Mouse (Mus musculus) layer of hippocampus, adult 11-12 months (tissue): ENCODE measurements around the gene Usp18.
A peak's percentile ranks its signal among the peaks of the same experiment; 100 is the strongest.

Experiments used
- DNase-seq: peaks from one replicate; pipeline ENCODE4 v3.0.0; 2022; ENCODE audit warnings: low spot score

Gene Usp18

GRCm38 (mm10) chr6:121224993-121225392 is 20.7 kb upstream of the Usp18 start:
- no peak for DNase-seq

DNA sequence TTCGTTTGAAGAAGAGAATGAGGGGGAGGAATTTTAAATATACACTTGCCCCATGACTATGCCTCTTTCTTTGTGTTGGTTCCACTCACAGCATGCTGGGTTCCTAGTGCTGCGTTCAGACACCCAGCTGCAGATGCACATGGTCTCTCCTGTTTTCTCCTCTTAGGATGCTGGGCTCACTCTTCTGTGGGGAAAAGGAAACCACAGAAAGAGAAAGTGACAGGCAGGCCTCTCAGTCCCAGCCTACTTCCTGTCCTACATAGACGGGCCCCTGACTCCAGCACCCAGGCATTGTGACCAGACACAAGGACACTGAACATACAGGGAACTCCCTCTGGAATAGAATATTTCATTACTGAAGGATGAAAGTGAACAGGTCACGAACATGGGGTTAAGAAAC is 19.7 kb upstream of the Usp18 start:
- no peak for DNase-seq

GRCm38 (mm10) chr6:121226744-121227143 is 19.0 kb upstream of the Usp18 start:
- DNase-seq = no peak

- DNase-seq = no peak
Observed at GRCm38 (mm10) chr6:121228421-121228820, 17.3 kb upstream of the Usp18 start.

DNA sequence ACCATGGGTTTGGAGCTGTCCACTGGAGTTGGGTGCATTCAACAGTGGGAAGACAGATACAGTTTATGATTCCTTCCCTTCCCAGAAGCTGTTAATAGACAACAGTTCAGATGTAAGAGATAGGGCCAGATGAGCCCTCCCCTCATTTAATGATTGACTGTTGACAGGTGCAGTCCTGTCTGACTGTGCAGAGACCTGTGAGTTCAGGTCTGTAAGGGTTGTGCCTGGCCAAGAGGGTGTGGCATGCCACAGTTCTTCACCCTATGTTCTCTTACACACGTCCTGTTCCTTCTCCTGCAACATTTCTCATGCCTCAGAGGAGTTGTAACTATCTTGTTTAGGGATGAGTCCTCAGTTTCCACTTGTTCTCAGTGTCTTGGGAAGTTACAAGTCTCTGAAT is 13.1 kb upstream of the Usp18 start:
- DNase-seq = no peak

DNA sequence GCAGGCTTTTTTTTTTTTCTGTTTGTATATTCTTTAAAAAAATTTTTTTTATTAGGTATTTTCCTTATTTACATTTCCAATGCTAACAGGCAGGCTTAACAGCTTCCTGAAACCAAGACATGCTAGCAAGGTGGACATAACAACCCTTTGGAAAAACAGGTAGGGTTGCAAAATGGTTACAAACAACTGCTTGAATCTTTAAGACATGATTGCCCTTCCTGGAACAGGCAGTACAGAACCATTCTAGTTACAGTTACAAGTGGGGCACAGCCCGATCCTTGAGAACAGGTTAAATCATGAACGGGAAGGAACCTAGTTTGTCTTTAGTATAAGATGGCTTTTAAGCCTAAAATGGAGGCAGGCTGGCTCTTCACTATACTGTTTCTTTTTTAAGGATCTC is 9.3 kb upstream of the Usp18 start:
- no peak for DNase-seq

DNA sequence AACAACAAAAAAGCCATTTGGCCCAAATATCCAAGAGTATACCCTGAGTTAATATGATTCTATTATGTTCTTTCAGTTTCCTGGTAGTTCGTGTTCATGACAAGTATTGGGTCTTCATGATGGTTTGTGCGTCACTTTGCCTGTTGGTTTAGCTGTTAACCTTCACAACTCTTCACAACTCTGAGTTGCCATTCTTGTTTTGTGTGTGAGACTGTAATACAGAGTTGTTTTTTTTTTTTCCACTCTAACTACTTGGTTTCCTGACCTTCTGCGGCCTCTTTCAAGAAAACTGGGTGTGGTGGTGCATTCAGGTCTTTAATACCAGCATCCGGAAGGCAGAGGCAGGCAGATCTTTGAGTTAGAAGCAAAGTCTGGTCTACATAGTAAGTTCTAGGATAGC is 7.5 kb upstream of the Usp18 start:
- no peak for DNase-seq

DNA sequence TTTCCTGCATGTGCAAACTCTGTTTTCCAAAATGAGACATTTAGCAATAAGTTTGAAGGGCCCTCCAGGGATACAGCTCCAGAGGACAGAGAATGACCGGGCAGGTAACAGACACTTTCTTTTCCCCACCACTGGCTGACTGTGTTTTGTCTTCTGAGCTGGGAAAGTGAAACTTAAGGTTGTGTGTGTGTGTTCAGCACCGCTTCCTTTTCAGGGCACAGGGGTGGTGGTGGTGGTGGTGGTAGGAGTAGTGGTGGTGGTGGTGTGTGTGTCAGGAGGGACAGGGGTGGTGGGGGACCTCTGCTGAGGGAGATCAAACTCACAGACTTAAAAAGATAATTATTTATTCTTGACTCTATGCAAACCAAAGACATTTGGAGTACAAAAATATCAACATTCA is 3.9 kb upstream of the Usp18 start:
- no peak for DNase-seq

DNA sequence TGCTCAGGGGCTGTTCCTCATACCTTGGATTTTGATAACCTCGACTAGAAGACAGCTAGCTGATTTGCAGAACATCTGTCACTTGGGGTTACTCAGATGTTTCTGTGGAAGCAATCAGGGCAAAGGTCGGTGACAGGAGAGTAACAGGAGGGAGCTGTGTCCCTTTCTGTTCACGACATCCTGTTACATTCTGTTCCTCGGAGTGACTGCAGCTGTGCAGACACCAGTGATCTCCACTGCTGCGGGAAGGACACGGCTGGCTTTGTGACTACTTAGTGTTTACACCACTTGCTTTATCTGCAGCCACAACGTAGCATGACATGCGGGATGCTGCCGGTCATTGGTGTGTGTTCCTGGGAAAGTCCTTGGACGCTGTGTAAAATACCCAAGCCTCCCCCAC is 2.5 kb upstream of the Usp18 start:
- DNase-seq = no peak

DNA sequence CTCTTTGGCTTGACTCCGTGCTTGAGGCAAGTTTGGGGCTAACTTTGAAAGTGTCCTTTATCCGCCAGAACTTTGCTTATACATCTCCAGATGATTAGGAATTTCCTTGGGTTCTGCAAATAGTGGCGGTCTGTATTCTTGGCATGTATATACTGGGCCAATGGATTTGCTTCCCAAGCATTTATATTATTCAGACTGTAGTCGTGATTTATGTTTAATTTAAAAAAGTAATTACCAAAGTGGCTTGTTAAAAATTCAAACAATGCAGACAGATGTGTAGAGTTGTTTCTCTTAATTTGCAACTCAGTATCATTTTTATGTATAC is 293 bp downstream of the Usp18 start:
- DNase-seq = no peak

- DNase-seq = no peak
Observed at GRCm38 (mm10) chr6:121250406-121250805, 4.7 kb downstream of the Usp18 start.

- DNase-seq = no peak
Observed at GRCm38 (mm10) chr6:121251256-121251655, 5.5 kb downstream of the Usp18 start.

DNA sequence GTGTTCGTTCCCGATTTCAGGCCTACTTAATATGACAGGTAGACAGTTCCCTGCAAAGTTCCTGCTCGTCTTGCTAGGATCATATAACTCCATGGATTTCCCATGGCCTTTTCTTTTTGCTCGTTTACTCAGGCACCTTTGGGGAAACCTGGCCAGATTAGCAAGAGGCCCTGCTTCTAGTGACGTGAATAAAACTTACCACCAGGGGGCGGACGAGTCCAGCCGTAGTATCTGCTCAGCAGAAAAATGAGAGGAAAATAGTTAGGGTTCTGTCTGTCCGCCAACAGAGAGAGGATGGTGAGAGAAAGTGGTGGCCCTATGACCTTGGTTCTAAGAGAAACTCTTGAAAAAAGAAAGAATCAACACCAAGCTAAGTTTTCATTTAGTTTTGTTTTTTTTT is 14.8 kb downstream of the Usp18 start:
- peak; percentile 83 for DNase-seq

DNA sequence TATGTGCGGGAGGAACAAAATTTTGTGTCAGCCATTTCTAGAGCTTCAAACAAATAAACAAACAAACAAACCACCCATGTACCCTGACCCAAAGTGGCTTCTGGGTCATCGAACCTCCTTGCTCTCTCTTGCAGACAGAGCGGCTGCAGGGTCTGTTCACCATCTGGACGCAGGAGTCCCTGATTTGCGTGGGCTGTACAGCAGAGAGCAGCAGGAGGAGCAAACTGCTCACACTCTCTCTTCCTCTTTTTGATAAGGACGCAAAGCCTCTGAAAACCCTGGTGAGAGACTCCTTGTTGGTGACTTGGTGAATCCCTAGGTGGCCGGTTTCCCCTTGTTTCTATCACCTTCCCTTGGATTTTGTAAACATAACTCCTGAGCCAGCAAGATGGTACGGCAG is 15.5 kb downstream of the Usp18 start:
- no peak for DNase-seq

DNA sequence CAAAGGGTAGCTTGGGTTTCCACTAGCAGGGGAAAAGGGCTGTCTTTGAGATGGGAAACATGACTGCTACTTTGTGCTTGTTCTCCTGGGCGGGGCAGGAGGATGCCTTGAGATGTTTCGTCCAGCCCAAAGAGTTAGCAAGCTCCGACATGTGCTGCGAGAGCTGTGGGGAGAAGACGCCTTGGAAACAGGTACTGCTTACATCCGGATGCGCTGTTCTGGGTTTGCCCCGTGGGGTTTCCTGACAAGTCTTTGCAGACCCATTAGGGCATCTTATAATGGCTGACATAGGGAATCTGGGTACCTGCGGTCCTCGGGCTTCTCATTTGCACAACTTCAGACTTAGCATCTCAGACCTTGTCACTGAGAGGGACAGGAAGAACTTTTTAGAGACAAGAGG is 16.3 kb downstream of the Usp18 start:
- DNase-seq = no peak

DNA sequence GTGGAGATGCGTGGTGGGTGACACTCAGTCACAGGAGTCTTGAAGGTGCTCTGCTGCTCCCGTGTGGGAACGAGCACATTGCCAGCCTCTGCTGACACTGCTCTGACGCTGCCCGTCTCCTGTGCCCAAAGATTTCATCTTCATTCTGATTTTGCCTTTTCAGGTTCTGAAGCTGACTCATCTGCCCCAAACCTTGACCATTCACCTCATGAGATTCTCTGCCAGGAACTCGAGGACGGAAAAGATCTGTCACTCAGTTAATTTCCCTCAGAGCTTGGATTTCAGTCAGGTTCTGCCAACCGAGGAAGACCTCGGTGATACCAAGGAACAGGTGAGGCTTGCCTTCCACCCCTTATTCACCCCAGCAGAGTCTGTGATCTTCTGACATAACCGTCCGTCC is 16.8 kb downstream of the Usp18 start:
- no peak for DNase-seq

DNA sequence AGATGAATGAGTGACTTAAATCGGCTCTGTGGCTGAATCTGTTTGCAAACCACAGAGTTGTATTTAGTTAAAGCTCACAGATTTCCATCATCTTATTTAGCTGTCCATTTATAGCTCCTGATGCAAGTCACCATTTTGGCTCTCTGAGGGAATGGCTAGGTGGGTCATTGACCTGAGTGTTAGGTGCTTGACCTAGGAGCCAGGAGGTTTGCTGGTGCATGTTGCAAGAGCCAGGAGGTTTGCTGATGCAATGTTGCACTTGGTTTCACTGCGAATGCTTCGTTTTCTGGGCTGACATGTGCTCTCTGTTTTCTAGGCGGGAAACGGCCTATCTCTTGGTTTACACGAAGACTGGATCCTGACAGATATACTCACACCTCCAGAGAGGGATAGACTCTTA is 24.4 kb downstream of the Usp18 start:
- no peak for DNase-seq

DNA sequence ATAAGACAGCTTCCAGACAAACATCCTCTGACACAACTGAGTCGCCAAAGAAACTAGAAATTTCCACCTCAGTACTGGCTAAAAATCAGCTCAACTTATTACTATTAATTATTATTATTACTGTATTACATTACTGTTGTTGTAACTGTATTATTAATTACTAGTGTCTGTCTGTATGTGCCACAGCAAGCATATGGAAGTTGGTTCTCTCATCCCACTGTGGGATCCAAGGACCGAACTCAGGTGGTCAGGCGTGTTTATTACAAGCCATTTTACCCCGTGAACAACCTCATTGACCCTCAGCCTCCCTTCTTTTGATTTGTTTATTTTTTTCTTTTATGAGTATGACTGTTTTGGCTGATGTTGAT is 26.0 kb downstream of the Usp18 start:
- no peak for DNase-seq

DNA sequence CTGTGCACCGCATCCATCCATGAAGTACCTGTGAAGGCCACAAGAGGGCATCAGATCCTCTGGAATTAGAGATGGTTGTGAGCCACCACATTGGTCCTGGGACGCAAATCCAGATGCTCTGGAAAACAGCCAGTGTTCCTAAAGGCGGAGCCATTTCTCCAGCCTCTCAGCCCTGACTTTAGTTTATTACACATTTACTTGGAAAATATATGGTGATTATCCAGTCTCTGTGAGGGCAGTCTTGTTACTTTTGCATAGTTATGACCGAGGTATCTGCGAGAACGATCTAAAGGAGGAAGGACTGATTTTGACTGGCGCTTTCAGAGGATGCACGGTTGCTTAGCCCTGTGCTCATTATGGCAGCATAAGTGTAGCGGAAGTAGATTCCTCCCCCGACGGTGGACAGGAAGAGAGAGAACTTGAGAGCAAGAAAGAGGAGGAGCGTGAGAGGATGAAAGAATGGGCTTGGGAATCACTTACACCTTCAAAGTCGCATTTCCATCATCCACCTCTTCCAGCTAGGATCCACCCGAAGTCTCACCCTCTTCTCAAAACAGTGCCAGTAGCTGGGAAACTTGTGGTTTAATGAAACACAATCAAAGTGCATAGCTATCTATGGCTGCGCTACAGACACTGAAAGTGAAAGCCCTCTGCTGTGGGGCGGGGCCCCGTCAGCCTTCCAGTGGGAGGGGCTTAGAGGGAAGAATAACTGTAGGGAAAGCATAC is 26.5 kb downstream of the Usp18 start:
- peak; percentile 89 for DNase-seq

DNA sequence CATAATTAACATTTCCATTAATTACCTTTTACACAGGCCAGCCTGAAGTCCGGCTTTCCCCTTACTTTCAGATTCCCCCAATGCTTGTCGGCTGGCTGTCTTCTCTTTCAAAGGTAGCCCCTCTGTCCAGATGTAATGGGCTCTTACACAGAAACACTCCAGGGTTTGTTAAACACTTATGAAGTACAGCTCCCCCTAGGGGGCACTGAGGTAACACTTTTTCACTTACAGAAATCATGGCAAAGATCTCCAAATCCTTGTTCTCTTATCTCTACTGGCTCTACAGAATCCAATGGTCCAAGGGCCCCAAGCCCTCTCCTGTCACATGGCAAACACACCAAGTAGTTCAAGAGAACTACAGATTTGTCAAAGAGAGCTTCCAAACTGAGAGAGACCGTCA is 28.6 kb downstream of the Usp18 start:
- peak; percentile 52 for DNase-seq

DNA sequence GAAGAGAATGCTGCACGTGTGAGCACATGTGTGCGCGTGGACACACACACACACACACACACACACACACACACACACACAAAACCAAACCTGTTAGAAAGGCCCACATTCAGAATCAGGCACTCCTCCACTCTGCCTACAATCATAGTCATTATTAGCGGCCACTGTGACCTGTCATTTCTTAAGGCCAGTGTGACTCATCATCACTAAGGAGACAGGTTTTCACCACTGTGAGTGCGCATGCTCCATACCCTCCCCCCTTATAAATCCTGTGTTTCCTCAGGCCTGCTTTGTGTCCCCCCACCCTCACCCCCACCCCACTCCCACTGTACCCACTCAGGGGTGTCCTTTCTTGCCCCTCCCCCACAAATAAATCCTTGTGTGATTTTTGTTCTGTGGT is 38.4 kb downstream of the Usp18 start:
- no peak for DNase-seq

DNA sequence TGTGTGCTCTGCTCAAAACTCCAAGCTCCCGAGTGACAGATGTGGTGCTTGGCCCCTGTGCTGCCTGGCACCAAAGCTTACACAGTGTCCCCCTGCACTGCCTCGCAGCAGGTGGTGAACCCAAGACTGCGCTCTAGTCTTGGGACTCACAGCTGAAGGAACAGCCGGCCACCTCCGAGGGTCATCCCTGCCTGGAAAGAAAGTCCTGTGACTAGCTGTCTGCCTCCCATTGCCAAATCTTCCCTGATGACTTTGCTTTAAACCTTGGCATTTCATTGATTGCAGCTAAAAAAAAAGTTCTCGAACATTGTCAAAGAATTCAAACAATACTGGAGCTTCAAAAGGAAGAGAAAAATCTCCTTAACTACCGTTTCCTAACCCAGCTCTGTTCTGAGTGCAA is 53.6 kb downstream of the Usp18 start:
- no peak for DNase-seq

GRCm38 (mm10) chr6:121299954-121300353 is 54.2 kb downstream of the Usp18 start, which contains the start of gene Slc6a13:
Slc6a13 (plus strand) TSS chr6:121300227.
- DNase-seq = no peak

DNA sequence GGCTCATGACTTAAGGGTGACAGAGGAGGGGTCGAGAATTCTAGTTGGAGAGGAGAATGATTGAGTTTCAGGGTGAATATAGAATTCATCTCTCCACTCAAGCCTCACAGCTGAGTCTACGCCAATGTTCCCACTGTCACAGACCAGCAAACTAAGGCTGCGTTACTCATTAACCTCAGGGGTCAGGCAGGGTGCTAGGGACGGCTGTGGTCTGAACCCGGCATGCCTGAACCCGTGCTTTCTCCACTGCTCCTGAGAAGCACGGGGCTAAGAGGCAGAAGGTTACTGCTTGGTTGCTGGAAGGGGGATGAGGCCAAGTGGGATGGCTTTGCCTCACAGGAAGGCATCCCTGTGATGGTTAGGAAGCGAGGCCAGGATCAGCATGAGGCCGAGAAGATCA is 54.8 kb downstream of the Usp18 start:
- DNase-seq = no peak
